Mouse (Mus musculus): ENCODE data around the gene Rnf123. TPM values are rescaled to one million over a fixed set of nuclear protein-coding genes. Genes with fewer than 3 reads are reported as not detected.
A peak's percentile ranks its signal among the peaks of the same experiment; 100 is the strongest.
"Not testable (repeated sequence)": the region's sequence is repeated elsewhere in the genome, so short reads cannot be mapped to it uniquely, and the experiment has no call there.

Rnf123 gene
- polyA plus RNA-seq, 1 experiment from 2014 or later: 32.6 TPM

- WGBS: 48% methylated on average over 17 of the region's 17 CpGs
- Histone ChIP-seq H3K27ac (peak overlapping the region; percentile 61), H3K9ac (peak overlapping the region; percentile 79), H3K36me3 (ENCODE audit: poor library complexity, severe bottlenecking) (peaks cover 60% of the 10 kb centered on the region), H3K27me3 (no peaks in the 10 kb centered on the region), H3K9me3 (replicated peaks) (no peaks in the 10 kb centered on the region), H3K4me3 (peak overlapping the region; percentile 74), H3K4me2 (peak overlapping the region; percentile 93), H3K4me1 (peaks cover 24% of the 10 kb centered on the region)
- ATAC-seq: no peak
These were observed 35.3 kb downstream of the Rnf123 start for GRCm38 (mm10) chr9:108047601-108048565.

GRCm38 (mm10) chr9:108046582-108046981 is 36.6 kb downstream of the Rnf123 start:
- H3K4me1 ChIP-seq: peaks cover 21% of the 10 kb centered on the region
- 94% methylated on average over 4 of the region's 4 CpGs for WGBS
- H3K27ac ChIP-seq: no peak overlapping the region
- H3K27me3 ChIP-seq: no peaks in the 10 kb centered on the region
- peaks cover 67% of the 10 kb centered on the region for H3K36me3 ChIP-seq (ENCODE audit: poor library complexity, severe bottlenecking)
- H3K9me3 ChIP-seq (replicated peaks): no peaks in the 10 kb centered on the region
- no peak overlapping the region for H3K9ac ChIP-seq
- no peak for ATAC-seq
- no peak overlapping the region for H3K4me3 ChIP-seq
- H3K4me2 ChIP-seq: no peak overlapping the region

GRCm38 (mm10) chr9:108044751-108045492 is 38.2 kb downstream of the Rnf123 start:
- Histone ChIP-seq H3K4me2 (no peak overlapping the region), H3K9ac (no peak overlapping the region), H3K9me3 (replicated peaks) (no peaks in the 10 kb centered on the region), H3K4me3 (no peak overlapping the region), H3K27me3 (no peaks in the 10 kb centered on the region), H3K36me3 (ENCODE audit: poor library complexity, severe bottlenecking) (peaks cover 67% of the 10 kb centered on the region), H3K27ac (no peak overlapping the region), H3K4me1 (peaks cover 18% of the 10 kb centered on the region)
- WGBS: 97% methylated on average over 8 of the region's 8 CpGs
- ATAC-seq: no peak

GRCm38 (mm10) chr9:108035331-108036156 is 47.6 kb downstream of the Rnf123 start:
- no peak overlapping the region for H3K4me2 ChIP-seq
- H3K9ac ChIP-seq: no peak overlapping the region
- no peaks in the 10 kb centered on the region for H3K4me1 ChIP-seq
- WGBS: 91% methylated on average over 2 of the region's 2 CpGs
- H3K27ac ChIP-seq: no peak overlapping the region
- H3K36me3 ChIP-seq (ENCODE audit: poor library complexity, severe bottlenecking): peaks cover 62% of the 10 kb centered on the region
- no peaks in the 10 kb centered on the region for H3K27me3 ChIP-seq
- H3K9me3 ChIP-seq (replicated peaks): no peaks in the 10 kb centered on the region
- ATAC-seq: no peak
- no peak overlapping the region for H3K4me3 ChIP-seq

GRCm38 (mm10) chr9:108032126-108032525 is 51.0 kb downstream of the Rnf123 start:
- no peak overlapping the region for H3K9ac ChIP-seq
- WGBS: 94% methylated on average over 5 of the region's 5 CpGs

GRCm38 (mm10) chr9:108027867-108028266 is 55.3 kb downstream of the Rnf123 start:
- no peak for ATAC-seq
- Histone ChIP-seq H3K4me1 (no peaks in the 10 kb centered on the region), H3K9ac (no peak overlapping the region), H3K9me3 (replicated peaks) (no peaks in the 10 kb centered on the region), H3K4me3 (no peak overlapping the region), H3K4me2 (no peak overlapping the region), H3K27ac (no peak overlapping the region), H3K36me3 (ENCODE audit: poor library complexity, severe bottlenecking) (peaks cover 61% of the 10 kb centered on the region), H3K27me3 (no peaks in the 10 kb centered on the region)
- 98% methylated on average over 3 of the region's 3 CpGs for WGBS

More at GRCm38 (mm10) chr9:108032126-108032525, 51.0 kb downstream of the Rnf123 start:
- no peak overlapping the region for H3K4me2 ChIP-seq
- ATAC-seq: no peak
- no peaks in the 10 kb centered on the region for H3K27me3 ChIP-seq
- peaks cover 57% of the 10 kb centered on the region for H3K36me3 ChIP-seq (ENCODE audit: poor library complexity, severe bottlenecking)
- H3K4me3 ChIP-seq: no peak overlapping the region
- no peaks in the 10 kb centered on the region for H3K4me1 ChIP-seq
- H3K9me3 ChIP-seq (replicated peaks): no peaks in the 10 kb centered on the region
- no peak overlapping the region for H3K27ac ChIP-seq

- Histone ChIP-seq H3K9ac (no peak overlapping the region), H3K36me3 (ENCODE audit: poor library complexity, severe bottlenecking) (peaks cover 50% of the 10 kb centered on the region)
These were observed 56.6 kb downstream of the Rnf123 start for GRCm38 (mm10) chr9:108026584-108026983.

GRCm38 (mm10) chr9:108023216-108023615 is 59.9 kb downstream of the Rnf123 start:
- Histone ChIP-seq H3K4me1 (0 out of 2 replicates have a peak, but pooled peaks cover 3% of the 10 kb centered on the region), H3K36me3 (ENCODE audit: poor library complexity, severe bottlenecking) (peaks cover 43% of the 10 kb centered on the region), H3K4me3 (no peak overlapping the region), H3K4me2 (no peak overlapping the region), H3K9ac (no peak overlapping the region), H3K27ac (no peak overlapping the region), H3K27me3 (no peaks in the 10 kb centered on the region), H3K9me3 (replicated peaks) (no peaks in the 10 kb centered on the region)
- WGBS: 82% methylated on average over 3 of the region's 3 CpGs
- ATAC-seq: no peak

More at GRCm38 (mm10) chr9:108026584-108026983, 56.6 kb downstream of the Rnf123 start:
- Histone ChIP-seq H3K27me3 (no peaks in the 10 kb centered on the region), H3K4me1 (no peaks in the 10 kb centered on the region), H3K4me3 (no peak overlapping the region), H3K27ac (no peak overlapping the region), H3K4me2 (no peak overlapping the region), H3K9me3 (replicated peaks) (no peaks in the 10 kb centered on the region)
- whole genome bisulfite sequencing: 93% methylated on average over 3 of the region's 3 CpGs
- no peak for ATAC-seq

- Histone ChIP-seq H3K36me3 (ENCODE audit: poor library complexity, severe bottlenecking) (peaks cover 21% of the 10 kb centered on the region), H3K27me3 (no peaks in the 10 kb centered on the region), H3K27ac (no peak overlapping the region), H3K9me3 (replicated peaks) (no peaks in the 10 kb centered on the region), H3K9ac (no peak overlapping the region), H3K4me1 (0 out of 2 replicates have a peak, but pooled peaks cover 3% of the 10 kb centered on the region), H3K4me3 (no peak overlapping the region), H3K4me2 (no peak overlapping the region)
- 94% methylated on average over 1 of the region's 1 CpGs for WGBS
- ATAC-seq: no peak
These were observed 62.4 kb downstream of the Rnf123 start for GRCm38 (mm10) chr9:108020741-108021140.

GRCm38 (mm10) chr9:108017127-108017526 is 66.0 kb downstream of the Rnf123 start:
- 82% methylated on average over 3 of the region's 3 CpGs for WGBS
- Histone ChIP-seq H3K36me3 (ENCODE audit: poor library complexity, severe bottlenecking) (peaks cover 14% of the 10 kb centered on the region), H3K9ac (no peak overlapping the region), H3K9me3 (replicated peaks) (no peaks in the 10 kb centered on the region), H3K27me3 (no peaks in the 10 kb centered on the region), H3K4me3 (no peak overlapping the region), H3K4me2 (no peak overlapping the region), H3K27ac (no peak overlapping the region), H3K4me1 (0 out of 2 replicates have a peak, but pooled peaks cover 3% of the 10 kb centered on the region)
- no peak for ATAC-seq

GRCm38 (mm10) chr9:108013577-108013976 is 69.6 kb downstream of the Rnf123 start:
- not testable (repeated sequence) for H3K9me3 ChIP-seq (replicated peaks); H3K27ac ChIP-seq; H3K27me3 ChIP-seq; H3K9ac ChIP-seq; H3K4me2 ChIP-seq; H3K4me3 ChIP-seq; H3K4me1 ChIP-seq; ATAC-seq
- WGBS: 97% methylated on average over 2 of the region's 2 CpGs
- peaks cover 14% of the 10 kb centered on the region for H3K36me3 ChIP-seq (ENCODE audit: poor library complexity, severe bottlenecking)
